Mouse (Mus musculus) CH12.LX (cell line): Measurements from ENCODE around the gene Vwa5b1. TPM values are rescaled to one million over a fixed set of nuclear protein-coding genes. Genes with fewer than 3 reads are reported as not detected.

Source experiments
- DNase-seq: peaks from one replicate; pipeline ENCODE4 v3.0.0-alpha.2; 2013; ENCODE audit errors: extremely low read depth
- H3K27ac ChIP-seq: 2 replicates; pipeline ENCODE4 v1.5.1; 2012; ENCODE audit warnings: low read depth, mild to moderate bottlenecking, control low read depth, moderate library complexity; ENCODE audit not compliant: insufficient read depth
- H3K27me3 ChIP-seq: replicated peaks from 2 replicates; pipeline ENCODE3; 2012; ENCODE audit warnings: inconsistent platforms
- H3K36me3 ChIP-seq, 2 experiments: replicated peaks in 1 of 2; 2 replicates each; pipeline versions ENCODE3 to v1.6.1; 2012; ENCODE audit warnings: inconsistent platforms in 1 of 2, low read length in 1 of 2, mild to moderate bottlenecking in 1 of 2, mixed read lengths in 1 of 2, moderate library complexity in 1 of 2; ENCODE audit not compliant: control insufficient read depth in 1 of 2, insufficient read depth in 1 of 2
- H3K4me1 ChIP-seq, 2 experiments: 2 replicates each; pipeline ENCODE4 v1.6.1; 2012; ENCODE audit warnings: inconsistent platforms in 1 of 2, moderate library complexity in 1 of 2; ENCODE audit not compliant: insufficient read depth in 2 of 2, control insufficient read depth in 1 of 2
- H3K4me2 ChIP-seq: 2 replicates; pipeline ENCODE4 v1.6.1; 2012; ENCODE audit warnings: low read depth, mild to moderate bottlenecking, control low read depth; ENCODE audit not compliant: poor library complexity, insufficient read depth, severe bottlenecking
- H3K4me3 ChIP-seq, 3 experiments: fragments of 150-350 bp in 1 of 3; sonication (generic) in 1 of 3; replicated peaks in 1 of 3; 2 replicates each; pipeline versions ENCODE3 to v1.5.1; 2011 to 2012; ENCODE audit warnings: low read depth in 2 of 3, low read length in 2 of 3, mild to moderate bottlenecking in 2 of 3, moderate library complexity in 2 of 3, control low read depth in 1 of 3, improper control_type of control experiment in 1 of 3, inconsistent platforms in 1 of 3, mixed read lengths in 1 of 3; ENCODE audit not compliant: poor library complexity in 1 of 3
- H3K79me2 ChIP-seq: replicated peaks from 2 replicates; pipeline ENCODE4 v1.6.1; 2012; ENCODE audit warnings: mild to moderate bottlenecking, moderate library complexity; ENCODE audit not compliant: control insufficient read depth, poor library complexity, insufficient read depth, severe bottlenecking; ENCODE audit errors: extremely low read depth
- H3K9ac ChIP-seq: 2 replicates; pipeline ENCODE4 v1.6.1; 2012; ENCODE audit warnings: low read depth, mild to moderate bottlenecking, control low read depth, moderate library complexity; ENCODE audit not compliant: insufficient read depth
- H3K9me3 ChIP-seq: replicated peaks from 2 replicates; pipeline ENCODE3; 2012; ENCODE audit warnings: low read length, inconsistent platforms, mixed read lengths
- CHD2 ChIP-seq: IDR thresholded peaks from 2 replicates; pipeline ENCODE4 v1.6.1; 2011; ENCODE audit warnings: low read length, improper control_type of control experiment
- ELF1 ChIP-seq: IDR thresholded peaks from 2 replicates; pipeline ENCODE4 v1.6.1; 2014; ENCODE audit warnings: low read depth, mild to moderate bottlenecking, inconsistent platforms, low read length, improper control_type of control experiment
- ETS1 ChIP-seq: conservative IDR thresholded peaks from 2 replicates; pipeline ENCODE4 v1.6.1; 2012; ENCODE audit warnings: low read depth, mild to moderate bottlenecking, inconsistent platforms, low read length, improper control_type of control experiment, moderate library complexity
- GABPA ChIP-seq: IDR thresholded peaks from 2 replicates; pipeline ENCODE4 v1.6.1; 2012; ENCODE audit warnings: low read depth, low read length, improper control_type of control experiment, inconsistent platforms; ENCODE audit not compliant: insufficient replicate concordance
- JUN ChIP-seq: IDR thresholded peaks from 2 replicates; pipeline ENCODE4 v1.6.1; 2011; ENCODE audit warnings: low read depth, mild to moderate bottlenecking, low read length, improper control_type of control experiment, moderate library complexity; ENCODE audit not compliant: insufficient read depth
- KAT2A ChIP-seq: IDR thresholded peaks from 2 replicates; pipeline ENCODE4 v1.6.1; 2012; ENCODE audit warnings: low read length, improper control_type of control experiment, inconsistent platforms; ENCODE audit not compliant: insufficient replicate concordance
- MAZ ChIP-seq: IDR thresholded peaks from 2 replicates; pipeline ENCODE4 v1.6.1; 2012; ENCODE audit warnings: low read depth, mild to moderate bottlenecking, inconsistent platforms, low read length, improper control_type of control experiment, moderate library complexity
- MXI1 ChIP-seq: IDR thresholded peaks from 2 replicates; pipeline ENCODE4 v1.6.1; 2011; ENCODE audit warnings: mild to moderate bottlenecking, low read depth, low read length, improper control_type of control experiment
- PAX5 ChIP-seq: IDR thresholded peaks from 2 replicates; pipeline ENCODE4 v1.6.1; 2012; ENCODE audit warnings: low read length, inconsistent platforms, mixed read lengths
- POLR2A ChIP-seq: IDR thresholded peaks from 2 replicates; pipeline ENCODE4 v1.6.1; 2011; ENCODE audit warnings: low read depth, mild to moderate bottlenecking, improper control_type of control experiment, low read length
- POLR2AphosphoS2 ChIP-seq: IDR thresholded peaks from 2 replicates; pipeline ENCODE4 v1.6.1; 2011; ENCODE audit warnings: low read depth, low read length, improper control_type of control experiment
- RAD21 ChIP-seq: IDR thresholded peaks from 2 replicates; pipeline ENCODE4 v1.6.1; 2011; ENCODE audit warnings: low read depth, mild to moderate bottlenecking, low read length, improper control_type of control experiment, moderate library complexity
- SIN3A ChIP-seq: IDR thresholded peaks from 2 replicates; pipeline ENCODE4 v1.6.1; 2012; ENCODE audit warnings: low read length, improper control_type of control experiment, inconsistent platforms
- SMC3 ChIP-seq: IDR thresholded peaks from 2 replicates; pipeline ENCODE4 v1.6.1; 2011; ENCODE audit warnings: low read depth, low read length, improper control_type of control experiment
- TCF12 ChIP-seq: IDR thresholded peaks from 2 replicates; pipeline ENCODE4 v1.6.1; 2014; ENCODE audit warnings: low read depth, mild to moderate bottlenecking, inconsistent platforms, low read length, improper control_type of control experiment
- ZC3H11A ChIP-seq: IDR thresholded peaks from 2 replicates; pipeline ENCODE4 v1.6.1; 2012; ENCODE audit warnings: low read depth, mild to moderate bottlenecking, inconsistent platforms, low read length, improper control_type of control experiment
- ZMIZ1 ChIP-seq: IDR thresholded peaks from 2 replicates; pipeline ENCODE4 v1.6.1; 2012; ENCODE audit warnings: low read depth, mild to moderate bottlenecking, inconsistent platforms, low read length, improper control_type of control experiment
- ZNF384 ChIP-seq: IDR thresholded peaks from 2 replicates; pipeline ENCODE4 v1.6.1; 2012; ENCODE audit warnings: low read depth, low read length, improper control_type of control experiment, inconsistent platforms
- dilution Hi-C: fragments of 300-500 bp; cut with MboI; formaldehyde crosslinking; loops from 2 replicates; pipeline ENCODE4 v1.14.3; 2020; ENCODE audit warnings: low sequenced_read_pairs; ENCODE audit not compliant: extremely low pct_unique_long_range_greater_than_20kb, extremely low pct_ligation_motif_present
- in situ Hi-C: fragments of 300-500 bp; cut with MboI; formaldehyde crosslinking; loops from 3 replicates; pipeline ENCODE4 v1.14.3; 2019; ENCODE audit warnings: low sequenced_read_pairs, low pct_ligation_motif_present, low pct_unique_long_range_greater_than_20kb, mixed read lengths
- polyA plus RNA-seq: library from polyadenylated mRNA; unstranded; fragments of >175 nt; gene quantifications from 2 replicates; pipeline ENCODE4 v1.2.1, GENCODE M21; 2012; ENCODE audit warnings: low read depth; ENCODE audit not compliant: insufficient read length
- total RNA-seq, 2 experiments: library from RNA; depleted of rRNA; stranded (reverse); fragments of 300-350 nt in 1 of 2; fragments of >200 nt in 1 of 2; gene quantifications; 2 replicates each; pipeline ENCODE4 v1.2.3; 2012 to 2014

Gene Vwa5b1
- total and polyA plus RNA-seq, 3 experiments = not detected

DNA sequence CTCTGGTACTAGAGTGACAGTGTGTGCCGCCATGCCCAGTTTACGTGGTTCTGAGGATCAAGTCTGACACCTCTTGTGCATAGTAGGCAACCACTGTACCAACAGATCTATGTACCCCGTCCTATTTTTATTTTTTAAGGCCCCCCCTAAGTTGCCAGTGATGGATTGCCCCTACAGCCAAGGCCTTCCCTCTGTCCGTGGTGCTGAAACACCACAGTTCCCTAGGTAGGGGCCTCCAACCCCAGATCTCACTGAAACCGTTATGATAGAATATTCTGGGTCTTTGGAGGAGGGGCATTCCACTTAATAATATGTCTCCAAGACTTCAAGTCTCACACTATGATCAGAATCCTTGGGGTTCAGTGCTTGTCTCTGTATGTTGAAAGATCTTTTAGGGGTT is 85.1 kb downstream of the Vwa5b1 start:
- Histone ChIP-seq H3K9ac (no peak overlapping the region), H3K27me3 (peaks cover 58% of the 10 kb centered on the region), H3K9me3 (no peaks in the 10 kb centered on the region), H3K4me1 (no peaks in the 10 kb centered on the region), H3K79me2 (no peaks in the 10 kb centered on the region), H3K4me2 (no peak overlapping the region), H3K4me3 (no peak overlapping the region), H3K36me3 (no peaks in the 10 kb centered on the region), H3K27ac (no peak overlapping the region)
- dilution Hi-C loops (no loop called here), in situ Hi-C loops (no loop called here)
- TF ChIP-seq KAT2A (no peak), MXI1 (no peak), POLR2AphosphoS2 (no peak), SMC3 (no peak), ZC3H11A (no peak), ETS1 (no peak), SIN3A (no peak), PAX5 (no peak), GABPA (no peak), JUN (no peak), POLR2A (no peak), RAD21 (no peak), TCF12 (no peak), CHD2 (no peak), ELF1 (no peak), ZNF384 (no peak), MAZ (no peak)
- DNase-seq = no peak

DNA sequence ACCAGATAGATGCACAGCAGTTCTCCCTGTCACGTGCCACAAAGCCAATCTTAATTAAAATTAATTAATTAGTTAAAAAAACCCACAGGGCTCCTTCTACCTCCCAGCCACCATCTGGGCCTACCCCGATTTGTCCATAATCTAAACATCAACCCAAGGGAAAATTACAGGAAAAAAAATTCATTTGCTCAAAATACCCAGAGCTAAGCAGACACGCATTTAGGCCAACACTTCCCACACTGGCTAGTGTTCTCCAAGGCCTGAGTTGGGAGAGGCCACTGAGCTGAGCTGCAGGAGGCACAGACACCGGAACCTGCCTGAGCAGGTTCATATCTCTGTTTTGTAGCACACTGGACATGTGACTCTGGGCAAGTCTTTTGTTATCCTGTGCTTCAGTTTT is 86.7 kb downstream of the Vwa5b1 start:
- no peak for TF ChIP-seq ZMIZ1
- TF ChIP-seq TCF12 = no peak
- Histone ChIP-seq H3K79me2 (no peaks in the 10 kb centered on the region), H3K4me2 (no peak overlapping the region), H3K4me1 (no peaks in the 10 kb centered on the region), H3K27ac (no peak overlapping the region), H3K9ac (no peak overlapping the region), H3K36me3 (no peaks in the 10 kb centered on the region), H3K9me3 (no peaks in the 10 kb centered on the region), H3K27me3 (peaks cover 58% of the 10 kb centered on the region), H3K4me3 (no peak overlapping the region)
- DNase-seq = no peak
- in situ Hi-C loops (no loop called here), dilution Hi-C loops (no loop called here)
